Mouse (Mus musculus): ENCODE data around the gene Tex19.2.

GRCm38 (mm10) chr11:121111051-121111450 is 7.4 kb downstream of the Tex19.2 start:
- no peak for TF ChIP-seq CTCF (IDR thresholded peaks at IDR 0.05; ENCODE audit: borderline replicate concordance, insufficient read depth, low read length)
- no peak for TF ChIP-seq POLR2A (IDR thresholded peaks at IDR 0.05; ENCODE audit: low read depth, low read length)
